23 mouse cellular contexts compared by ENCODE assay signal in genomic region chr11:22811413-22811812, GRCm38 (mm10). TPM values are rescaled to one million over a fixed set of nuclear protein-coding genes. Genes with fewer than 3 reads are reported as not detected.
DNase-seq lines count a peak whose midpoint lies in the region; ATAC-seq and TF ChIP-seq lines count a peak whose summit lies in the region.
"Had no signal": no experiment of that assay in that cellular context is flagged by ENCODE, and none has a peak within 500 bp of the region (broad histone marks: within the 10 kb centered on the region; RNA-seq: fewer than 3 reads in every experiment).

No protein-coding gene starts in this region.

- no peaks in the 10 kb centered on the region for H3K9me3 ChIP-seq in MEL (replicated peaks; ENCODE audit: insufficient read depth, low read length)
- H3K9me3 ChIP-seq: embryonic facial prominence, embryonic 12.5 days; G1E; heart, embryonic 10.5 days; heart, embryonic 15.5 days; hindbrain, embryonic 13.5 days had no signal

- DNase-seq in 3134 (ENCODE audit: extremely low read depth, insufficient read length, low spot score): peak; percentile 74
- peak; percentile 66 for DNase-seq in 3T3-L1 (ENCODE audit: low read depth, low spot score)
- peak; percentile 38 for DNase-seq in MEL (ENCODE audit: low read depth, low spot score)
- peak; percentile 36 for DNase-seq in induced T-regulatory cell, adult 2 months (ENCODE audit: low read depth)
- DNase-seq in urinary bladder, postnatal 25 days (ENCODE audit: low spot score): no peak
- no peak for DNase-seq in gastrocnemius, postnatal 4 days (ENCODE audit: low spot score in 2 of 2)
- DNase-seq in kidney, postnatal 36 days: no peak
- DNase-seq: adrenal gland, adult 8-10 months; adrenal gland, postnatal 36 days; cerebellum, adult 8-10 months; cerebellum, postnatal 14 days; gastrocnemius, postnatal 36 days; heart, adult 18-20 months; heart, postnatal 14 days had no signal

- TF ChIP-seq RAD21 in MEL (IDR thresholded peaks at IDR 0.05; ENCODE audit: low read depth, low read length): no peak

- no peak overlapping the region for H3K27ac ChIP-seq in MEL (ENCODE audit: control insufficient read depth, low read depth, low read length)
- H3K27ac ChIP-seq: embryonic facial prominence, embryonic 12.5 days; heart, embryonic 10.5 days; heart, embryonic 15.5 days; hindbrain, embryonic 13.5 days; hindbrain, postnatal 0 days had no signal

- no peak overlapping the region for H3K4me3 ChIP-seq in MEL (ENCODE audit: control insufficient read depth in 1 of 2, insufficient read depth in 1 of 2, low read depth in 2 of 2, low read length in 2 of 2)
- H3K4me3 ChIP-seq: embryonic facial prominence, embryonic 12.5 days; heart, embryonic 10.5 days; heart, embryonic 15.5 days; hindbrain, embryonic 13.5 days had no signal

- peaks cover 46 to 77% of the 10 kb centered on the region in 2 experiments for H3K4me1 ChIP-seq in MEL (ENCODE audit: control insufficient read depth in 1 of 2, insufficient read depth in 2 of 2, low read length in 2 of 2)
- H3K4me1 ChIP-seq: embryonic facial prominence, embryonic 12.5 days; hindbrain, embryonic 13.5 days had no signal

- ATAC-seq in inflammation-experienced regulatory T-cells, adult 6 months: no peak
- ATAC-seq: forebrain, embryonic 16.5 days; hindbrain, postnatal 0 days; intestine, embryonic 16.5 days had no signal

- TF ChIP-seq POLR2A in MEL (IDR thresholded peaks at IDR 0.05; ENCODE audit: control insufficient read depth in 1 of 2, insufficient read depth in 1 of 2, low read depth in 1 of 2, low read length in 2 of 2, poor library complexity in 1 of 2): no peak

- H3K27me3 ChIP-seq in MEL (ENCODE audit: control insufficient read depth in 1 of 2, insufficient read depth in 2 of 2, low read length in 2 of 2): no peaks in the 10 kb centered on the region
- H3K27me3 ChIP-seq: embryonic facial prominence, embryonic 12.5 days; heart, embryonic 15.5 days; hindbrain, embryonic 13.5 days had no signal

- peaks cover 0 to 75% of the 10 kb centered on the region in 2 experiments; a peak in 2 of 4 replicates for H3K36me3 ChIP-seq in MEL (ENCODE audit: control insufficient read depth in 1 of 2, insufficient read depth in 2 of 2, low read length in 2 of 2)
- H3K36me3 ChIP-seq: embryonic facial prominence, embryonic 12.5 days; G1E; heart, embryonic 10.5 days; heart, embryonic 15.5 days; hindbrain, embryonic 13.5 days had no signal

- TF ChIP-seq CTCF in MEL (IDR thresholded peaks at IDR 0.05 in 2 of 3, conservative IDR thresholded peaks at IDR 0.05 in 1 of 3; ENCODE audit: control insufficient read depth in 1 of 3, insufficient read depth in 1 of 3, low read depth in 2 of 3, low read length in 3 of 3, poor library complexity in 1 of 3, severe bottlenecking in 1 of 3): no peak

- H3K79me2 ChIP-seq in MEL (ENCODE audit: control insufficient read depth, insufficient read depth, low read length, poor library complexity): no peaks in the 10 kb centered on the region

- H3K9ac ChIP-seq in MEL (ENCODE audit: control insufficient read depth, low read depth, low read length, poor library complexity, severe bottlenecking): no peak overlapping the region
- H3K9ac ChIP-seq: embryonic facial prominence, embryonic 12.5 days; heart, embryonic 15.5 days; hindbrain, embryonic 13.5 days had no signal

- TF ChIP-seq EP300 in MEL (IDR thresholded peaks at IDR 0.05; ENCODE audit: low read depth in 1 of 2, low read length in 2 of 2): no peak

TF ChIP-seq in MEL, 35 proteins besides CTCF, POLR2A, EP300 and RAD21:
- TF ChIP-seq ZNF384 (IDR thresholded peaks at IDR 0.05; ENCODE audit: low read depth, low read length) (no peak), ZC3H11A (IDR thresholded peaks at IDR 0.05; ENCODE audit: low read depth, low read length) (no peak), E2F4 (IDR thresholded peaks at IDR 0.05; ENCODE audit: borderline replicate concordance, low read depth, low read length) (no peak), RCOR1 (IDR thresholded peaks at IDR 0.05; ENCODE audit: low read depth, low read length) (no peak), USF1 (IDR thresholded peaks at IDR 0.05; ENCODE audit: low read depth, low read length) (no peak), TBP (IDR thresholded peaks at IDR 0.05; ENCODE audit: low read depth, low read length) (no peak), SMC3 (IDR thresholded peaks at IDR 0.05; ENCODE audit: low read depth, low read length) (no peak), MAFK (IDR thresholded peaks at IDR 0.05; ENCODE audit: borderline replicate concordance, low read depth, low read length) (no peak), POLR2AphosphoS5 (IDR thresholded peaks at IDR 0.05; ENCODE audit: borderline replicate concordance, low read depth, low read length) (no peak), MYC (IDR thresholded peaks at IDR 0.05; ENCODE audit: low read depth, low read length) (no peak), CHD2 (IDR thresholded peaks at IDR 0.05; ENCODE audit: low read length) (no peak)

RNA-seq across cellular contexts. Expression of gene B3gnt2, which starts 49.3 kb away (rescaled TPM):
- 36.7 and 36.8 TPM in 2 replicates for total RNA-seq in MEL (2012; rRNA removed)
- 10 to 100 TPM in 1 of 2 experiments, not detected in 1; 66.4 TPM for polyA plus RNA-seq in MEL (2012; ENCODE audit: insufficient read depth in 1 of 2, insufficient read length in 2 of 2, low read depth in 1 of 2, low replicate concordance in 2 of 2, missing spikeins in 1 of 2)
- 10 to 100 TPM in 1 of 3 experiments, 1 to 10 TPM in 2; 5.8 to 12.1 (median 7.6) TPM for polyA plus RNA-seq in inflammation-experienced regulatory T-cells, adult 6 months (2017; shearing (Covaris generic))
- 1 to 10 TPM; 6.3 to 8.8 TPM for total RNA-seq in gastrocnemius, postnatal 4 days (2021)

Comparison
In these comparisons a context has a peak if more than half of its experiments do, and no peak if none do; other contexts are left out.
1. DNase-seq: peak in 3134 (single experiment), 3T3-L1 (single experiment), MEL (single experiment) and induced T-regulatory cell, adult 2 months (single experiment); none in urinary bladder, postnatal 25 days (single experiment), gastrocnemius, postnatal 4 days (0 of 2) and kidney, postnatal 36 days (0 of 2).